Mouse (Mus musculus) megakaryocyte, embryonic 14.5 days (primary cell): ENCODE measurements around the gene Shld2. TPM values are rescaled to one million over a fixed set of nuclear protein-coding genes. Genes with fewer than 3 reads are reported as not detected.
"Not testable (repeated sequence)": the region's sequence is repeated elsewhere in the genome, so short reads cannot be mapped to it uniquely, and the experiment has no call there.

Source experiments
- H3K27me3 ChIP-seq: replicated peaks from 2 replicates; pipeline ENCODE3; 2012; ENCODE audit warnings: inconsistent platforms
- H3K36me3 ChIP-seq: replicated peaks from 2 replicates; pipeline ENCODE3; 2012; ENCODE audit warnings: low read length, inconsistent platforms, mixed read lengths
- H3K4me1 ChIP-seq: 2 replicates; pipeline ENCODE4 v1.6.1; 2012; ENCODE audit warnings: inconsistent platforms
- H3K4me3 ChIP-seq: replicated peaks from 2 replicates; pipeline ENCODE3; 2012; ENCODE audit warnings: moderate library complexity, mild to moderate bottlenecking, inconsistent platforms
- H3K9me3 ChIP-seq: 2 replicates; pipeline ENCODE4 v1.6.1; 2012; ENCODE audit warnings: inconsistent platforms
- FLI1 ChIP-seq: IDR thresholded peaks from 2 replicates; pipeline ENCODE4 v1.6.1; 2012; ENCODE audit warnings: low read length, inconsistent platforms, mixed read lengths
- GATA1 ChIP-seq: IDR thresholded peaks from 3 replicates; pipeline ENCODE4 v1.6.1; 2012; ENCODE audit warnings: mixed read lengths, low read length, inconsistent platforms, borderline replicate concordance
- polyA plus RNA-seq: library from polyadenylated mRNA; stranded (reverse); fragments of >175 nt; gene quantifications from 2 replicates; pipeline ENCODE4 v1.2.3, GENCODE M21; 2012; ENCODE audit warnings: low replicate concordance; ENCODE audit not compliant: insufficient read depth

Shld2 gene
- polyA plus RNA-seq, 1 experiment: 2.9 TPM

DNA sequence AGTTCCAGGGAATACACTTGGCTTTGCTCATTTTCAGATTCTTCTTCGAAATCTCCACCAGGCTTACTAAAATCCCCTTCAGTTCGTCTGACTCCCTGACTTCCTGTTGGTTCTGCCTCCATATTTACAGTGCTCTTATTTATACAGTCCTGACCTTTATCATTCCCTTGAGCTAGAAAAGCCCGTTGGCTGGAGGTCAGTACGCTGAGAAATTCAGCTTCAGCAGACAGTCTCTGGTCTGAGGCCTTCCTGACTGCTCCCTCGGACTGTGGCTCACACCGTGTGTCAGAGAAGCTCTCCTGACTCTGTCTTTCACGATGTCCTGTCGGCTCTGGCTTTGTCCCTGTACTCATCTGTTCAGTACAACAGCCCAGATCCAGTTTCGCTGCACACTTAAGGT is 42.2 kb downstream of the Shld2 start:
- Histone ChIP-seq H3K36me3 (peaks cover 13% of the 10 kb centered on the region), H3K4me1 (no peaks in the 10 kb centered on the region), H3K27me3 (no peaks in the 10 kb centered on the region), H3K4me3 (no peak overlapping the region), H3K9me3 (no peaks in the 10 kb centered on the region)
- TF ChIP-seq GATA1 (no peak), FLI1 (no peak)

DNA sequence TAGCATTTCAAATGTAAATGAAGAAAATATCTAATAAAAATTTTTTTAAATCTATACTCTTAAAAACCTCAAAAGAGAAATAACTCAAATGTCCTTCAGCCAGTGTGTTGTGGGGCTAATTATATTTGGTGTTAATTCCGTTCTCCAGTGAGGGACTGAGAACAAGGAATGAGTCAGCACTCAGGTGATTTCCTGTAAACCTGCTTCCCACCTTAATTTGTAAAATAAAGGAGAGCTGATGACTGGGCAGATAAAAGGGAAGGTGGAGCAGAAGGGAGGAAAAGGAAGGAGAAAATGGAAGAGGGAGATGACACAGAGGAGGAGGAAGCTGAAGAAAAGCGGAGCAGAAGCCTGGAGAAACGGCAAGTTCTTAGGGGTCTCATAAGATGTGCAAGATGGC is 51.8 kb downstream of the Shld2 start:
- H3K36me3 ChIP-seq, H3K9me3 ChIP-seq, H3K4me1 ChIP-seq, H3K4me3 ChIP-seq, H3K27me3 ChIP-seq: not testable (repeated sequence)

DNA sequence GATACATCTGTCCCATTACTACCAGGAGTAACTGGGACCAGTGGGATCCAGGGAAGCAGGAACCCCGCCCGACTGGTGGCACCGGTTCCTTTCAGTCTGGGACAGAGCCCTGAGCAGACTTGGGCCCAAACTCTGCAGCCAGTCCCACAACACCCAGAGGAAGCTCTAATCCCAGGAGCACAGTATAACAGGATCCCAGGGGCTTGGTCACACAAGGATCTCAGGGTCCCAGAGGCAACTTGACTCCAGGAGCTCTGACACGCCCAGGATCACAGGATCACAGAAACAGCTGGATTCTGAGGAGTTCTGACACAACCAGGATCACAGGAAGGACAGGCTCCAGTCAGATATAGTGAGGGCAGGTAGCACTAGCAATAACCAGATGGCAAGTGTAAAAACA is 57.0 kb downstream of the Shld2 start:
- Histone ChIP-seq H3K36me3 (peaks cover 16% of the 10 kb centered on the region), H3K4me1 (no peaks in the 10 kb centered on the region), H3K9me3 (no peaks in the 10 kb centered on the region), H3K27me3 (no peaks in the 10 kb centered on the region), H3K4me3 (no peak overlapping the region)
- TF ChIP-seq GATA1: no peak
- no peak for TF ChIP-seq FLI1

DNA sequence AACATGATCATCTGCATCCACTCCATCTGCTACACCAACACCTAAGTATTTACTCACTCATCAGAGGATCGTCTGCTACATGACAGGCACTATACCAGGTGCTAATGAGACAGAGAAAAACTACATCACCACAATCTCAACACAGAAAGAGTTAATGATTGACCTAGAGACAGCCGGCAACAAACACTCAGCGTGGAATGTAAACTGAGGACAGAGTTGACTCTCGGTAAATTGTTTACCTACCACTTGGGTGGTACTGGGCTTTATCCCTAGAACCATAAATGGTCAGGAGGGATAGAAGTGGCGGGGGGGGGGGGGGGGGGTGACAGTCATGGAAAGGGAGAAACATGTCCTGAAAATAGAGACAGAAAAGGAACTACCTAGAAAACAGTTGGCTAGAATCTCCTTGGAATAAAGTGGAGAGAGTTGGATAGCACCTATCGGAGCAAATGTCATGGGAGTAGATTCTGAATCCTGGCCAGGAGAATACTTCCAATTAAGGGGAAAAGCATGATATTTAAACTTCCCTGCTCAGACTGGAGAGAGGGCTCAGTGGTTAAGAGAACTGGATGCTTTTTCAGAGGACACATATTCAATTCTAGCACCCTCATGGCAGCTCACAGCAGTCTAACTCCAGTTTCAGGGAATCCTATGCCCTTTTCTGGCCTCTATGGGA is 57.7 kb downstream of the Shld2 start:
- H3K27me3 ChIP-seq: no peaks in the 10 kb centered on the region
- H3K4me3 ChIP-seq: no peak overlapping the region
- peaks cover 16% of the 10 kb centered on the region for H3K36me3 ChIP-seq
- TF ChIP-seq FLI1 (no peak), GATA1 (no peak)
- H3K9me3 ChIP-seq: no peaks in the 10 kb centered on the region
- no peaks in the 10 kb centered on the region for H3K4me1 ChIP-seq

DNA sequence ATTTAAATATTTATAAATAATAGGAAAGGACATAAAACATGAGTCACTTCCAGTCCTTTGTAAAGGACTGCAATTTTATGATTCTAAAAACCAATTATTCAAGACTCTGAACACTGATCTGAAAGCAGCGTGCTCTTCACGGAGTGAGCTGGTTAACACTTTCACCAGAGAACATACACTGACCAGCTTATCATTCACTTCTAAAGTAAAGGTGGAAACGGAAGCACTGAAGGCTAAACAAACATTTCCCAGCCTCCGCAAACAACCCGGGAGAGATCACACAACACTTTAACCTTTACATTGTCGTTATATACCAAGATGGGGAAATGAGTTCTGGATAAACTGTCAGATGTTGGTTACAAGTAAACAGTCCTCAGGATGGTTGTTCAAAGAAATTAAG is 69.6 kb downstream of the Shld2 start:
- no peak for TF ChIP-seq GATA1
- TF ChIP-seq FLI1: no peak
- no peak overlapping the region for H3K4me3 ChIP-seq

DNA sequence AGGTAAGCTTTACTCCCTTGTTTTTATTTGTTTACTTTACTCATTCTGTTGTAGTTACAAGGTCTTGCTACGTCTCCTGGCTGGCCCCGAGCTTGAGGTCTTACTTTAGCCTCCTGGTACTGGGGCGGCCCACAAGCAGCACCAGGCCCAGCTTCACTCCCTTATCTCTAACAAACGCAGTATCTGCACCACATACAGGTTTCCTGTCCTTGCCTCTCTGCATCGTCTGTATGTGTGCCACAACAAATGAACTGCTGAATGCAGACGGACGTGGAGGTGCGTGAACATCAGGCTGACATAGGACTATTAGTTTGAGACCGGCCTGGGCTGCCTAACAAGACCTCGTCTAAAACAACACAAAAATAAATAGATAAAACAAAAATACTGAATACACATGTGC is 70.0 kb downstream of the Shld2 start:
- peaks cover 4% of the 10 kb centered on the region for H3K4me1 ChIP-seq
- no peak overlapping the region for H3K4me3 ChIP-seq
- TF ChIP-seq FLI1 (no peak), GATA1 (no peak)
- H3K9me3 ChIP-seq: no peaks in the 10 kb centered on the region
- no peaks in the 10 kb centered on the region for H3K27me3 ChIP-seq
- peaks cover 67% of the 10 kb centered on the region for H3K36me3 ChIP-seq

More for the DNA sequence above, 69.6 kb downstream of the Shld2 start:
- H3K4me1 ChIP-seq: peaks cover 4% of the 10 kb centered on the region
- peaks cover 63% of the 10 kb centered on the region for H3K36me3 ChIP-seq
- no peaks in the 10 kb centered on the region for H3K9me3 ChIP-seq
- H3K27me3 ChIP-seq: no peaks in the 10 kb centered on the region

DNA sequence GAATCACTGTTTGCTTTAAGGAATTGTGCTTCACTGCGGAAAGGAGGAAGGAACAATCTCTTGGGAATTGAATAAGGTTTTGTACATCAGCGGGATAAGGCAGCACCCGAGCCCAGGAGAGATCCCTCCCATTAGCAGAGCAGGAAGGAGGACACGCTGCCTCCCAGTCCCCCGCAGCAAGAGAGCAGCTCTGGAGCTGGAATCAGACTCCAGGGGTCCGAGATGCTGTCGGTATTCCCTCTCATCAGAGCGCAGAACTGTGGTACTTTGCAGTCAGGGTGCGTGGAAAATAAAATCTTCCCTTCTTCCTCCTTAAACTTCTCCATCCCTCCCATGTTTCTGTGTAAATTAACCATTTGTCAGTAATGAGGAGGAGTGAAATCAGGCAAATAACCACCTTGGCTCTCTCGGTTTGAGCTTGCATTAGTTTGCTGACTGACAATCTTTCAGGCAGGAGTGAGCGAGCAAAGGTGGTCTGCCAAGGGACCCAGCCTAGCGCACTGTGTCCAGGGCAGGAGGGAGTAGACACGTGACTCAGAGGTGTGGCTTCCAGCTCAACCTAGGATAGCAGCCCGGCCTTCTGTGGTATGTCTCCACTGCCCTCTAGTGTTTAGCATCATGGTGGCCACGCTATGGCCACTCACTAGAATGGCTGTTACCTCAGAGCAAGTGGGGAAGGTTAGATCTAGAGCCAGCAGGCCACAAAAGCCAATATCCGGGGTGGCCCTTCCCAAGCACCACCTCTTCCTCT is 75.5 kb downstream of the Shld2 start:
- peak overlapping the region; percentile 21 for H3K4me3 ChIP-seq
- no peaks in the 10 kb centered on the region; the same call in 1 of the 2 replicates for H3K4me1 ChIP-seq
- peaks cover 71% of the 10 kb centered on the region for H3K36me3 ChIP-seq
- TF ChIP-seq FLI1 (no peak), GATA1 (no peak)
- no peaks in the 10 kb centered on the region for H3K27me3 ChIP-seq
- peaks cover 6% of the 10 kb centered on the region; the same call in 1 of the 2 replicates for H3K9me3 ChIP-seq

DNA sequence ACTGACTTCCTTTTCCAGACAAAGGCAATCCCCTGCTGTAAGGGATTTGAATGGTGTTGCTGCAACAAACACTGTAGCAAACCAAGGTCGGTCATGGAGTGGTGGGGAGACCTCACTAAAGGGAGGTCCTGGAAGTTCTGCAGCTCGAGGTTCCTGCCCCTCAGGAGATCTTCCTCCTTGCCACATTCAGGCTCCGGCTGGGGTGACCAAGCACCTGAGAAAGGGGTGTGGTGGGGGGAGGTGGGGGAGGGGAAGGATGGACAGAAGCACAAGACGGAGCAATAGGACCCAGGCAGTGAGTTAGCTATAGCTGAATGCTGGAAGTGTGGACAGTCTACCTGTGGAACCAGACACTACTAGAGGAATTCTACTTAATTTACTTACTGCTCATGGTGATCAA is 76.4 kb downstream of the Shld2 start:
- Histone ChIP-seq H3K36me3 (peaks cover 67% of the 10 kb centered on the region), H3K9me3 (peaks cover 6% of the 10 kb centered on the region; the same call in 1 of the 2 replicates), H3K27me3 (no peaks in the 10 kb centered on the region), H3K4me1 (no peaks in the 10 kb centered on the region; the same call in 1 of the 2 replicates), H3K4me3 (no peak overlapping the region)
- TF ChIP-seq GATA1: no peak
- no peak for TF ChIP-seq FLI1

DNA sequence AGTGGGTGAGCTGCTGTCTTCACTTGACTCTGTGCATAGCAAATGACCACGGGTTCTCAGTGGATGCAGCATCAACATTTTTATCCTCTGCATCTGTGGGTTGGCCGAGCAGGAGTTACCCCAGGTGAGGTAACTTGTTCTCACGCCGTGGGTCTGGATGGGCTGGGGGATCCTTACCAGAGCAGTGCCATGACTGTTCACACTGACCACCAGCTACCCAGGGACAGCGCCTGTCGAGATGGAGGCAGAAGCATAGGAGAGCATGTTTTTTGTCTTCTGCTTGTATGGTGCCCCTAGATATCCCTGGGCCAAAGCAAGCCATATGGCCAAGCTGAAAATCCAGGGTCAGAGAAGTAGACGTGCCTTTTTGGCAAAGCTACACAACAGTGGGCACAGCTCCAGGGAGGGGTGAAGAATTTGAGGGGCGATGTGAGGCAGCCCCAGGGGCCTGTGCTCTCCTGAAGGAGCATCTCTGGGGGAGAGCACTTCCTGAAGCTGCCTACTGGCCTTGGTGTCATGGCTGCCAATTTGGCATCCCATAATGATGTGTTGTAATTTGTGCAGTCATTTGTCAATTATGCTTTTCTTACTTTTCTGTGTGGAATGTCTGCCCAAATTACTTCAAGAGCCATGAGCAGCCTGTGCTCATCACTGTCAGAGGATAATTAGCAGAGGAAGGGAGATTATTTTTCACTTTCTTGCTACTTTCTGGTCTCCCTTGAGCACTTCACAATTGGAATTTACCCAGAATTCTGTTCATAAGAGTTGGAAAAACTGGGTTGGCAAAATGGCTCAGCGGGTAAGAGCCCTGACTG is 77.2 kb downstream of the Shld2 start:
- Histone ChIP-seq H3K4me1 (no peaks in the 10 kb centered on the region; the same call in 1 of the 2 replicates), H3K36me3 (peaks cover 59% of the 10 kb centered on the region), H3K9me3 (peaks cover 6% of the 10 kb centered on the region; the same call in 1 of the 2 replicates), H3K27me3 (no peaks in the 10 kb centered on the region), H3K4me3 (no peak overlapping the region)
- no peak for TF ChIP-seq GATA1
- TF ChIP-seq FLI1: no peak
